Mouse (Mus musculus) left cerebral cortex, adult 8-10 months (tissue): ENCODE measurements around the gene Mybpc2. TPM values are rescaled to one million over a fixed set of nuclear protein-coding genes. Genes with fewer than 3 reads are reported as not detected.

Experiments
- DNase-seq, 2 experiments: peaks; one replicate each; pipeline ENCODE4 v3.0.0; 2022; ENCODE audit warnings: low spot score in 2 of 2
- total RNA-seq, 4 experiments: library from RNA; stranded (reverse); gene quantifications; 2 replicates each; pipeline ENCODE4 v1.2.4; 2022

The Mybpc2 gene
- total RNA-seq, 4 experiments from 2014 or later, result 0.63 to 2.2 (median 1.4) TPM

- DNase-seq, result no peak
Observed at GRCm38 (mm10) chr7:44486927-44487575, 37.4 kb downstream of the Mybpc2 start.

- peak in 1 of 2 experiments; percentile 4 for DNase-seq
Observed at GRCm38 (mm10) chr7:44485572-44486195, 38.8 kb downstream of the Mybpc2 start.

DNA sequence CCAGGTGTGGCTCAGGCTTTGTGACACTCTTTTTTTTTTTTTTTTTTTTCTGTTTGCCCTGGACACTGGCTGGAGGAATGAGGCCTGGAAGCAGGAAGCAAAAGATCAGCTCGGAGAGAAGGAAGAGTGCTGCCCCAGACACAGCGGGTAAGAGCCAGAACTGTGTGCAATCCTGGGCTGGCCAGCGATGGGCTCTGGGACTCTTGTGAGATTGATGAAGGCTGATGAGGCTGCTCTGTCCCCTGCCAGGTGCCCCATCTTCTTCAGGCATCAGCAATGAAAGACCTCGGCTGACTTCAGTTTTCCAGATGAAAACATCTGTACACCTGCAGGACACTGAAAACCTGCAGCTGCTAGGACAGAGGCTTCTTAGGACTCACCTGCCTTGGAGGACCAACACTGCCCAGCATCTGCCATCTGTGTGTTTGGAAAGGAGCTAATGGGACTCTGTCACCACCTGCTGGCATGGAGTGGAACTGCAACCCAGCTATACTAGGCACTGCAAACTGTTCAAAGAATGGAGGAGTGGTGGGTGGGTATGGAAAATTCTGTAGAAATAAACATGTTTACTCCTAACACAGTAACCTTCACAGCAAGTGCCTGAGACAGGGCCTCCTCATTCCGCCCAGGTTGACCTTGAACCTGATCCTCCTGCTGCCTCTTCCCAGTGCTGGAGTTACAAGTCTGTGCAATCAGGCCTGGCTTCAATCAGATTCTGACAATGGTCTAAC is 39.5 kb downstream of the Mybpc2 start:
- peak; percentile 61 to 82 for DNase-seq

DNA sequence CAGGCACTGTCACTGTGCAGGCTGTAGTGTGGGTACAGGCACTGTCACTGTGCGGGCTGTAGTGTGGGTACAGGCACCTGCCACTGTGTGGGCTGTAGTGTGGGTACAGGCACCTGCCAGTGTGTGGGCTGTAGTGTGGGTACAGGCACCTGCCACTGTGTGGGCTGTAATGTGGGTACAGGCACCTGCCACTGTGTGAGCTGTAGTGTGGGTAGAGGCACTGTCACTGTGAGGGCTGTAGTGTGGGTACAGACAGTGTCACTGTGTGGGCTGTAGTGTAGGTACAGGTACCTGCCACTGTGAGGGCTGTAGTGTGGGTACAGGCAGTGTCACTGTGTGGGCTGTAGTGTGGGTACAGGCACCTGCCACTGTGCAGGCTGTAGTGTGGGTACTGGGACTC is 40.3 kb downstream of the Mybpc2 start:
- peak in 1 of 2 experiments; percentile 4 for DNase-seq

DNA sequence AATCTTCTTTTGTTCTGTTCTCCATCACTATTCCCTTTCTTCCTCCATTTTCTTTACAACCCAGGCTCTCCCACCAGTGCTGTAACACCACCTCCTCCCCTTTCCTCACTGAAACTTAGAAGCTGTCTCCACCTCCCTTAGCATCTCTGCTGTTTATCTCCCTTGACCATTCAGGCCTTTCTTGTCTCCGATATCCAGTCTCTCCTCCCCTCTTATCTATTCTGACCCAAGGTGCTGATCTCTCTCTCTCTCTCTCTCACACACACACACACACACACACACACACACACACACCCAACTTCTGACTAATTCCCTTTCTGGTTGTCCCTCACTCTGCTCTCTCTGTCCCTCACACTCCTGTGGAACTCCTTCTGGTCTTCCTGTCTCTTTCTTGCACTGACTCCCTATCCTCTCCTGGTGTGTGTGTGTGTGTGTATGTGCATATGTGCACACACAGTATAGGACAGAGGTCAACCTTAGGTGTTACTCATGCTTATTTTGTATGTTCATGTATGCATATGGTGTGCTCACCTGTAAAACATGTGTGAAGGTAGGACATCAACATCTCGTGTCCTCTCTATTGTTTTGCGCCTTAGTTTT is 41.5 kb downstream of the Mybpc2 start:
- DNase-seq, result no peak

DNA sequence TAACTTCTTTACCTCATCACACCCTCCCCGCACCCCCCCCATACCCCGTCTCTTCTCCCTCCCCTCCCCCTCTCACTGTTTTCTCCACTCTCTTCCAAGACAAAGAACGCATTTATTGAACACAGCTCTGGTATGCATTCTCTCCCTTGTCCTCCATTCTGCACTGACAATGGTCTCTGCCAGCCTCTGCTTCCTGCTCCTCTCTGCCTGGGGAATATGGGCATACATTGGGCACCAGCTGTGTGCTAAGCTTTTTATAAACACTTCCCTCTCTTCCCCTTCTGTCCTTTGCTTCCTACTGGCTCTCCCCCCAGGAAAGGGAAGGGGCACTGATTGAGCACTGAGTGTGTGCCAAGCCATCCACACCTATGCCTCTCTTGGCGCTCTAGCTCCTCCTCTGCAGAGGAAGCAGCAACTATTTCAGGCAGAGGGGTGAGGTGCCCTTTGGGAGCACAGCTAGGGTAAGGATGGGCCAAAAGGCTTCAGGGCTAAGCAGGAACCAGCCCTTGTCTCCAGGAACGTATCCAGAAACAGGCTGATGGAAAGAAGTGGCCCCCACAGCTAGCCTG is 49.3 kb downstream of the Mybpc2 start:
- DNase-seq, result peak in 1 of 2 experiments; percentile 16

DNA sequence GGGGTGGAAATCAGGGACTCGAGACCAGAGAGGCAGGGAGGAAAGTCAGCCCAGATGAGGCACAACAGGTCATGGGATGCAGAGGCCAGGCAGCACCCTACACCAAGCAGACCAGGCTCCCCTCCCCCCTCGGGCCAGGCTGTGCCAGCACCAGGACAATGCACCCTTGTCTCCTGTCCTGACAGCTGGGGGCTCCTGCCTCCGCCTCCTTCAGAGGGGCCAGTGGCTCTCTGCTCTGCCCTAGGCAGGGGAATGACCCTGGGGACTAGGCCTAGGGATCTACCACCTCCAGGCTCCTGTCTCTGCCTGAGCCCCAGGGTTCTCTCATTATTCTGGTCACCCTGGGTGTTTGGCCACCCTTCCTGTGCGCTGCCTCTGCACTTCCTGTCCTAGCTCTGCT is 50.0 kb downstream of the Mybpc2 start:
- peak in 1 of 2 experiments; percentile 92 for DNase-seq

DNA sequence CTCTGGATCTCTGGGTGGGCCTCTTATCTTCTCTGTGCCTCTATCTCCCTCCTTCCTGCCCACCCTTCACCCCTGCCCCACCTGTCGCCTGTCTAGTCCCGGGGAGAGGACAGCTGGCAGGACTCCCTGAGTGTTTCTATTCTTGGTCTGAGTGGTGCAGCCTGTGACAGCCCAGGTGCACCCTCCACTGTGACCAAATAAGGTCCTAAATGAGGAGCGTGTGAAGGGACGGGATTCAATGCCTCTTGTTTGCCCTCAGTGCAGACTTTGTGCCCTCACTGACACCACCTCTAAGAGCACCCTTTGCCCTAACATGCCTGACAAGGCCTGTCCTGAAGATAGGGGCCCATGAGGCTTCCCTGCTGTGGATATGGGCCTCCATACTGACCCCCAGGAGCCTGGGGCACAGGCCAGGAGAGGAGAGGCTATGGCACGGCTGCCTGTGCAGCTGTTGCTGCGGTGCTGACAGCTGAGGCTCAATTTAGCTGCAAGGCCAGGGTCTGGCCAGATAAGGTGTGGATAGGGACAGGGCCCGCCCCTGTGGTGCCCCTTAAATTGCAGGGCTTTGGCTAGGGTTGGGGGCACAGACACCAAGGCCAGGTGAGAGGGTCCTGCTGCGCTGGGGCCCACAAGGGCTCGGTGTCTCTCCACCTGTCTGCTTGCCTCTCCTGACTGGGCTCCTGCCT is 51.4 kb downstream of the Mybpc2 start:
- peak in 1 of 2 experiments; percentile 14 for DNase-seq

GRCm38 (mm10) chr7:44472558-44472885 is 51.9 kb downstream of the Mybpc2 start:
- no peak for DNase-seq

- peak in 1 of 2 experiments; percentile 42 for DNase-seq
Observed at GRCm38 (mm10) chr7:44471880-44472557, 52.4 kb downstream of the Mybpc2 start.

DNA sequence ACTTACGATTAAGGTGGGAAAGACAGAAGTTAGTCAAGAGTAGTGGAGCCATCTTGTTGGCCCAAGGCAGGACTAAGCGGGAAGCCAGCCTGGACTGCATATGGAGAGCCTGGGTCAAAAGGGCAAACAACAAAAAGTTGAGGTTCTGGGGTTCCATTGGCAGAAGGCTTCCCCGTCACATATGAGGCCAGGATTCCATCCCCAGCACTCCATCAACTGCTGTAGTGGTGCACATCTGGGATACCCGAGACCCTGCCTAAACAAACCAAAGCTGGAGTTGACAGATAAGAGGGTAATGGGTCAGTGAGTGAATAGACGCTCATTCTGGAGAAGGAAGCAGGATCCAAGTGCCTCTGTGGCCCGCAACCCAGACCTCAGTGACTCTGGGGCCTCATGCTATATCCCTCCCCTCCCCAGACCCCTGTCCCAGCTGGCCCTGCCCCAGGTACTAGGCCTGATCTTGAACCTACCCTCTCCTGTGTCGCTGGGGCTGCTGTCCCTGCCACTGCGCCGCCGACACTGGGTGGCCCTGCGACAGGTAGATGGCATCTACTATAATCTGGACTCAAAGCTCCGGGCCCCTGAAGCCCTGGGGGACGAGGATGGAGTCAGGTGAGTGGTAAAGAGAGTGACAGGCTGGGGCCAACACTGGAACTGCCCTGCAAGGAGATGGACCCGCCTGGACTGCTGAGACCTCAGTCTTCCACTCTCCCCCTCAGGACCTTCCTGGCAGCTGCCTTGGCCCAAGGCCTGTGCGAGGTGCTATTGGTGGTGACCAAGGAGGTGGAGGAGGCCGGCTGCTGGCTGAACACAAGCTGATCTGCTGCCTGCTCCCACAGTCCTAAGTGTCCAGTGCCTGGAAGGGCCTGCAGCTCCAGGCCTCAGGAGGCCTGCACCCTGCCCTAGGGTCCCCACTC is 53.5 kb downstream of the Mybpc2 start:
- DNase-seq, result peak in 1 of 2 experiments; percentile 27

DNA sequence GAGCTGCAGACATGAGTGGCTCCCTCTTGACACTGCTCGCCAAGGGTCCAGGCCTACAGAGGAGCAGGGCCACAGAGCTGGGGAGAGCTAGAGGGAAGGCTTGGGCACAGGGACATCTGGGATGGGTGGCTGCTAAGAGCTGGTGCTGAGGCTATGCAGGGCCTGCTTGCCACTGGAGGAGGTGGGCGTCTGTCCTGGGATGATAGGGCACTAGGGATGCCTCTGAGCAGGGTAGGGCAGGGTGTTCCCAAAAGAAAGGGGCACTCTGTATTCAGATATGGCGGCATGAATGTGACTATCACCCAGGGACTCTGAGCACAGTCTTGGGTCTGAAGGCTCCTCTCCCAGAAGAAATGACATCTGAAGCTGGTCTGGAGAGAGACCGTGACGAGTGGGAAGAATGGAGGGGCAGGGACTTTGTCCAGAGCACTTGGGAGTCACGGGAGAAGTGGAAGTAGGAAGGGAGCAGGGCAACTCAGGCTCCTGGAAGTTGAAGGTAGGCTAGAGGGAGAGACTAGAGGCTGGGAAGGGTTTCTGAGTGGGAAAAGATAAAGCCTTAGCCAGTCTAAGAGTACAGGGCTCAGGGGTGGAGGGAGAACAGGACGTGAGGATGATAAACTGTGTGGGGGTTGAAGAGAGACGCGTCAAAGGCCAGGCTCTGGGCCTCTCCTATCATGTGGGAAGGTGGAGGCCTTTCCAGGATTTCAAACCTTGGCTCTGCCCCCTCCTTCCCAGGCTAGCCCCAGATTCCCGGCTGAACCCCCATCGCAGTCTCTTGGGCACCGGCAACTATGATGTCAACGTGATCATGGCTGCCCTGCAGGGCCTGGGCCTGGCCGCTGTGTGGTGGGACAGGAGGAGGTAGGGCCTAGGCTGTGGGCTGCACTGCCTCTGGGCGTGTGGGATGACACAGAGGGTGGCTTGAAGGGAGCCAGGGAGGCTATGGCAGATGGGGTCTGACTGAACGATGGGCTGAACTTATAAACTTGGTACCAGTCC is 54.5 kb downstream of the Mybpc2 start:
- DNase-seq, result peak in 1 of 2 experiments; percentile 14

DNA sequence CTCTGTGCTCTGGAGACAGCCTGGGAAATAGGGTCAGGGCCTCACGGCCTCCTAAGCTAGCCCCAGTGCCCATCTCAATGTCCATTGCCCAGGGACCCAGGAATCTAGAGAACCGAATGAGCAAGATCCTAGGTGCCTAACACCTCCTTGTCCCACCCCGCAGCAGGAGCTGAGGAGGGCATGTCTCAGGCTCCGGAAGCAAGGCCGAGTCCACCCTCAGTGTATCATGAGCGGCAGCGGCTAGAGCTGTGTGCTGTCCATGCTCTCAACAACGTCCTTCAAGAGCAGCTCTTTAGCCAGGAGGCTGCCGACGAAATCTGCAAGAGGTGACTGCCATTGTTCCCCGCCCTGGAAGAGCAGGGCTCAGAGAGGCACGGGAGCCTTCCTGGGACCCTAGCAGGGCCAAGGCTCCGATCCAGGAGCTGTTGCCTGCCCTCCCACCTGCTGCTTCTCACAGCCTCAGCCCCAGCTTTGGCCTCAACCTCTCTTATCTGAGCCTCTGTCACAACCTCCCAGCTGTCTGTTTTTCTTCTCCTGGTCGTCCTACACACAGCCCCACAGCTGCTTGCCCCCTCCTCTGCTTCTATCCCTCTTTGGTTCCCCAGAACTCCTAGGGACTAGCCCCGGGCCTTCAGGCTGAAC is 55.7 kb downstream of the Mybpc2 start:
- no peak for DNase-seq

DNA sequence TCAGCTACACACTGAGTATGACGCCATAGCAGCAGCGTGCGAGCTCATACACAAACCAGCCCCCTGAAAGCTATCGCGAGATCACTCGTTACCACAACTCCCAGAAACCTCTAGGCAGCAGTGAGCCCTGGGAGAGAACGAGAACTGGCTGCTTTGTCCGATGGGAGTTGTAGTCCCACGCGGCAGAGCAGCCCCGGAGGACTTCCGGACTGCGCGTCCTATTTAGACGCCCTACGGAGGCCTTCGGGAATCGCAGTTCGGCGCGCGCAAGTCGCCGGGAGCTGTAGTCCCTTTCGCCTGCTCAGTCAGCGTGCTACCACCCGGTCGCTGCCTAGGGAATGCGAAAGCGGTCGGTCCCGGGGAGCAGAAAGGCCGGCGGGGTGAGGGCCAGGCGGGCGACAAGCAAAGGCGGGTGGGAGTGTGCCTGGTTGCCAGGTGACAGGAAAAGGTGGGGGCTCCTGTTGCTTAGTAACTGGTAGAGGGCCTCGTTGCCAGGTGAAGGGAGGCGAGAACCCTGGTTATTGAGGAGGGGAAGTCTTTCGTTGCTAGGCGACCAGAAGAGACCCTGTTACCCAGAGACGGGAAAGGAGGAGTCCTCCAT is 56.5 kb downstream of the Mybpc2 start, which contains the start of gene Josd2:
Josd2 (plus strand) TSS at position 170 of the 601 bp plus-strand sequence.
- DNase-seq, result peak; percentile 94 to 99

- peak in 1 of 2 experiments; percentile 41 for DNase-seq
Observed at GRCm38 (mm10) chr7:44466888-44467311, 57.6 kb downstream of the Mybpc2 start.

GRCm38 (mm10) chr7:44466006-44466887 is 58.2 kb downstream of the Mybpc2 start:
- DNase-seq, result peak in 1 of 2 experiments; percentile 32
